ENCODE assay signal across 16 mouse cellular contexts in genomic region chr1:87580824-87581223, GRCm38 (mm10). TPM values are rescaled to one million over a fixed set of nuclear protein-coding genes. Genes with fewer than 3 reads are reported as not detected.
A peak's percentile ranks its signal among the peaks of the same experiment; 100 is the strongest.
DNase-seq lines count a peak whose midpoint lies in the region; ATAC-seq lines count a peak whose summit lies in the region.
"Had no signal": no experiment of that assay in that cellular context is flagged by ENCODE, and none has a peak within 500 bp of the region (broad histone marks: within the 10 kb centered on the region; RNA-seq: fewer than 3 reads in every experiment).

No protein-coding gene starts in this region.

- H3K27me3 ChIP-seq in neural tube, embryonic 15.5 days (replicated peaks) = no peaks in the 10 kb centered on the region
- H3K27me3 ChIP-seq in midbrain, embryonic 11.5 days (ENCODE audit: control insufficient read depth, insufficient read depth, low read length) = no peaks in the 10 kb centered on the region

- DNase-seq in neural tube, embryonic 10.5 days (ENCODE audit: extremely low spot score, low spot score) = peak; percentile 29
- DNase-seq in embryo, embryonic 10 days (ENCODE audit: low spot score) = peak; percentile 75
- peak; percentile 89 for DNase-seq in midbrain, embryonic 11.5 days (ENCODE audit: low spot score, missing footprints)
- DNase-seq in natural killer cell, adult 2 months (ENCODE audit: low spot score in 2 of 2) = no peak
- DNase-seq in MN1 (ENCODE audit: low spot score) = no peak
- no peak for DNase-seq in cerebellum, postnatal 14 days
- DNase-seq: adrenal gland, postnatal 10 days; cerebellum, adult 18-20 months; gastrocnemius, postnatal 36 days; layer of hippocampus, adult 9-11 months; left cerebral cortex, postnatal 4 days; lung, postnatal 36 days; right cerebral cortex, postnatal 4 days had no signal

- no peak overlapping the region for H3K4me3 ChIP-seq in neural tube, embryonic 15.5 days (replicated peaks)
- no peak overlapping the region for H3K4me3 ChIP-seq in midbrain, embryonic 11.5 days (ENCODE audit: low read depth, low read length)
- H3K4me3 ChIP-seq: neural tube, embryonic 13.5 days had no signal

- no peak overlapping the region for H3K9ac ChIP-seq in neural tube, embryonic 15.5 days (replicated peaks)
- H3K9ac ChIP-seq in midbrain, embryonic 11.5 days (ENCODE audit: low read length) = no peak overlapping the region
- H3K9ac ChIP-seq: liver, embryonic 14.5 days; neural tube, embryonic 13.5 days had no signal

- H3K27ac ChIP-seq in neural tube, embryonic 15.5 days (replicated peaks) = no peak overlapping the region
- H3K27ac ChIP-seq in midbrain, embryonic 11.5 days (ENCODE audit: low read depth, low read length) = no peak overlapping the region
- H3K27ac ChIP-seq: liver, embryonic 14.5 days; neural tube, embryonic 13.5 days had no signal

- no peaks in the 10 kb centered on the region for H3K36me3 ChIP-seq in neural tube, embryonic 15.5 days
- H3K36me3 ChIP-seq in midbrain, embryonic 11.5 days (ENCODE audit: control insufficient read depth, insufficient read depth, low read length) = no peaks in the 10 kb centered on the region
- H3K36me3 ChIP-seq: neural tube, embryonic 13.5 days had no signal

- H3K4me1 ChIP-seq in neural tube, embryonic 15.5 days = no peaks in the 10 kb centered on the region
- peaks cover 9% of the 10 kb centered on the region for H3K4me1 ChIP-seq in midbrain, embryonic 11.5 days (ENCODE audit: control insufficient read depth, insufficient read depth, low read length)

- ATAC-seq in neural tube, embryonic 15.5 days (ENCODE audit: low FRiP score) = no peak
- ATAC-seq in midbrain, embryonic 11.5 days (ENCODE audit: low FRiP score) = peak; percentile 72

- H3K4me2 ChIP-seq in neural tube, embryonic 15.5 days = no peak overlapping the region
- H3K4me2 ChIP-seq in midbrain, embryonic 11.5 days = no peak overlapping the region
- H3K4me2 ChIP-seq: neural tube, embryonic 13.5 days had no signal

- no peaks in the 10 kb centered on the region for H3K9me3 ChIP-seq in neural tube, embryonic 15.5 days (replicated peaks)
- H3K9me3 ChIP-seq in midbrain, embryonic 11.5 days (ENCODE audit: control insufficient read depth, low read length) = no peaks in the 10 kb centered on the region
- H3K9me3 ChIP-seq: neural tube, embryonic 13.5 days had no signal

- 6% methylated on average over 3 of the region's 3 CpGs for WGBS in neural tube, embryonic 15.5 days
- WGBS in midbrain, embryonic 11.5 days = 4% methylated on average over 3 of the region's 3 CpGs

RNA-seq across cellular contexts. Expression of gene Ngef, which starts 7.2 kb away (rescaled TPM):
- 30.9 and 32.6 TPM in 2 replicates for polyA plus RNA-seq in neural tube, embryonic 15.5 days (2015; fragmentation: Nextera tagmentation; extraction: Ambion mirVana)
- 3.0 and 3.9 TPM in 2 replicates for polyA plus RNA-seq in midbrain, embryonic 11.5 days (2014; fragmentation: Nextera tagmentation; extraction: Ambion mirVana)

RNA-seq across cellular contexts. Expression of gene Inpp5d, which starts 39.3 kb away (rescaled TPM):
- 3.2 and 7.6 TPM in 2 replicates for polyA plus RNA-seq in neural tube, embryonic 15.5 days (2015; fragmentation: Nextera tagmentation; extraction: Ambion mirVana)
- 2.8 and 4.8 TPM in 2 replicates for polyA plus RNA-seq in midbrain, embryonic 11.5 days (2014; fragmentation: Nextera tagmentation; extraction: Ambion mirVana)

Comparison
In these comparisons a context has a peak if more than half of its experiments do, and no peak if none do; other contexts are left out.
1. DNase-seq: peak in neural tube, embryonic 10.5 days (single experiment), embryo, embryonic 10 days (single experiment) and midbrain, embryonic 11.5 days (single experiment); none in natural killer cell, adult 2 months (0 of 2), MN1 (single experiment) and cerebellum, postnatal 14 days (0 of 2).